ENCODE assay signal across 23 mouse cellular contexts in genomic region chr13:102343236-102343635, GRCm38 (mm10).
DNase-seq lines count a peak whose midpoint lies in the region; ATAC-seq lines count a peak whose summit lies in the region.
"Had no signal": no experiment of that assay in that cellular context is flagged by ENCODE, and none has a peak within 500 bp of the region (broad histone marks: within the 10 kb centered on the region; RNA-seq: fewer than 3 reads in every experiment).

No protein-coding gene starts in this region.

- DNase-seq in left cerebral cortex, adult 11 months (ENCODE audit: low spot score), result peak; percentile 19
- no peak for DNase-seq in left cerebral cortex, postnatal 10 days (ENCODE audit: extremely low spot score in 1 of 2, low spot score in 2 of 2)
- peak; percentile 84 for DNase-seq in brain, adult 2 months (ENCODE audit: low read depth, low spot score)
- peak; percentile 47 to 49 for DNase-seq in left cerebral cortex, adult 9 months (ENCODE audit: low spot score in 2 of 2)
- peak; percentile 34 to 44 for DNase-seq in right cerebral cortex, postnatal 36 days (ENCODE audit: low spot score in 2 of 2)
- no peak for DNase-seq in cerebellum, adult 18-20 months
- DNase-seq: adrenal gland, adult 2 months; adrenal gland, postnatal 25 days; cerebellum, adult 8-10 months; cerebellum, postnatal 14 days; embryo, embryonic 11 days; heart, adult 18-20 months; heart, postnatal 10 days had no signal

- peaks cover 3% of the 10 kb centered on the region; the same call in 1 of the 2 replicates for H3K9me3 ChIP-seq in midbrain, embryonic 16.5 days (replicated peaks; ENCODE audit: control insufficient read depth, low read length, poor library complexity, severe bottlenecking)
- H3K9me3 ChIP-seq: embryonic facial prominence, embryonic 15.5 days; forebrain, embryonic 10.5 days; heart, embryonic 10.5 days; hindbrain, embryonic 13.5 days had no signal

- H3K9ac ChIP-seq in midbrain, embryonic 16.5 days (ENCODE audit: low read depth, low read length), result no peak overlapping the region
- H3K9ac ChIP-seq: embryonic facial prominence, embryonic 15.5 days; hindbrain, embryonic 13.5 days had no signal

- H3K36me3 ChIP-seq in midbrain, embryonic 16.5 days (ENCODE audit: control insufficient read depth, insufficient read depth, low read length), result no peaks in the 10 kb centered on the region
- H3K36me3 ChIP-seq: embryonic facial prominence, embryonic 15.5 days; forebrain, embryonic 10.5 days; heart, embryonic 10.5 days; hindbrain, embryonic 13.5 days had no signal

- no peak for ATAC-seq in midbrain, embryonic 16.5 days
- ATAC-seq: forebrain, embryonic 14.5 days; hindbrain, postnatal 0 days; Patski had no signal

- no peaks in the 10 kb centered on the region for H3K4me1 ChIP-seq in midbrain, embryonic 16.5 days (ENCODE audit: control insufficient read depth, insufficient read depth, low read length)
- H3K4me1 ChIP-seq: forebrain, embryonic 10.5 days; hindbrain, embryonic 13.5 days had no signal

- H3K27me3 ChIP-seq in midbrain, embryonic 16.5 days (ENCODE audit: control insufficient read depth, insufficient read depth, low read depth, low read length), result no peaks in the 10 kb centered on the region
- H3K27me3 ChIP-seq: CH12.LX; embryonic facial prominence, embryonic 15.5 days; hindbrain, embryonic 13.5 days; Patski had no signal

- intact Hi-C loops in left cerebral cortex, postnatal 10 days (cut with DNase I), result no loop called here

- no peak overlapping the region for H3K27ac ChIP-seq in midbrain, embryonic 16.5 days (ENCODE audit: low read length)
- H3K27ac ChIP-seq: embryonic facial prominence, embryonic 15.5 days; forebrain, embryonic 10.5 days; heart, embryonic 10.5 days; hindbrain, embryonic 13.5 days; hindbrain, postnatal 0 days had no signal

- no peak overlapping the region for H3K4me3 ChIP-seq in midbrain, embryonic 16.5 days (ENCODE audit: low read depth, low read length)
- H3K4me3 ChIP-seq: embryonic facial prominence, embryonic 15.5 days; erythroblast, embryonic 14.5 days; forebrain, embryonic 10.5 days; heart, embryonic 10.5 days; hindbrain, embryonic 13.5 days had no signal

- H3K4me2 ChIP-seq in midbrain, embryonic 16.5 days (ENCODE audit: low read length), result no peak overlapping the region
- H3K4me2 ChIP-seq: embryonic facial prominence, embryonic 15.5 days; hindbrain, embryonic 13.5 days had no signal

- WGBS in midbrain, embryonic 16.5 days, result 85% methylated on average over 2 of the region's 2 CpGs

Comparison
In these comparisons a context has a peak if more than half of its experiments do, and no peak if none do; other contexts are left out.
1. DNase-seq: peak in left cerebral cortex, adult 11 months (single experiment), brain, adult 2 months (single experiment), left cerebral cortex, adult 9 months (2 of 2) and right cerebral cortex, postnatal 36 days (2 of 2); none in left cerebral cortex, postnatal 10 days (0 of 2) and cerebellum, adult 18-20 months (0 of 2).